Mouse (Mus musculus) kidney, adult 2 months (tissue): ENCODE measurements around the gene 6030458C11Rik.

Experiments
- CTCF ChIP-seq: fragments of 200-500 bp; conservative IDR thresholded peaks from 2 replicates; pipeline ENCODE4 v1.5.1; 2011; ENCODE audit warnings: low read depth, mild to moderate bottlenecking, control low read depth, low read length, moderate library complexity, mixed read lengths; ENCODE audit not compliant: insufficient read depth, insufficient read length
- POLR2A ChIP-seq: fragments of 200-500 bp; IDR thresholded peaks from one replicate; pipeline ENCODE4 v1.6.1; 2011; ENCODE audit warnings: low read depth, low read length, control low read depth

DNA sequence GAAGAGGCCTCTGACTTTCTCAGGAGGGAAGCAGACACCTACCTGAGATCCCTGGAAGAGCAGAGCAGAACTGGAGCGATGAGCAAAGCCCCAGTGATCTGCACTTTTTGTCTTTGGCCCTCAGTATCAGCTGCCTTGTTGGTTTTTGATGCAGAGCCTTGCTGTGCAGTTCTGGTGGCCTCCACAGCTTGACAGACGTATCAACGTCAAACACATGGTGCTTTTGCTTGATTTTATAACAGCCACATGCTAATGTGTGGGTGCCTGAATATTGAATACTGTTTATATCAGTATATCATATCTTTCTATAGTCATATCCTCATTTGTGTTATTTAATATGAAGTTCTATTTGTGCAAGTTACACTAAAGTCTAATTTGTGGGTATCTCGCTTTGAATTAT is 19.4 kb downstream of the 6030458C11Rik start:
- TF ChIP-seq CTCF (no peak), POLR2A (no peak)
